27 mouse cellular contexts compared by ENCODE assay signal in the genomic region with DNA sequence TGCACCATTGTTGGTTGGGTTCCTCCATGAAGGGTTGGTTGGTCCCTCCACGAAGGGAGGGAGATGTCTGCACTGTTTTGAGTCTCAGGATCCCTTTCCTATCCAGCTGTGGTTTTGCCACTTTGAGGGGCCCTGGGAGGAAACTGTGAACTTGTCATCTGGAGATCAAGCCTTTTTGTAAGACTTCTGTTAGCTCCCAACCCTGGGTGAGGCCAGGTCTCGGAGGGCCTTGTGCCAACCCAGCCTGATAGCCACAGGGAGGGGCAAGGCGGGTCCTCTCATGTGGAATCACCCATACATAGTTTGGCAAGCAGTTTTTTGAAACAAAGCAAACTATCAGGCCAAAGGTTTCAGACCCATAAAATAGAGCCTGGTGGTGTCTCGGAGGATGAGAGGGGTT. TPM values are rescaled to one million over a fixed set of nuclear protein-coding genes. Genes with fewer than 3 reads are reported as not detected.
A peak's percentile ranks its signal among the peaks of the same experiment; 100 is the strongest.
DNase-seq lines count a peak whose midpoint lies in the region; ATAC-seq and TF ChIP-seq lines count a peak whose summit lies in the region.
"Had no signal": no experiment of that assay in that cellular context is flagged by ENCODE, and none has a peak within 500 bp of the region (broad histone marks: within the 10 kb centered on the region; RNA-seq: fewer than 3 reads in every experiment).

No protein-coding gene starts in this region.

- TF ChIP-seq CTCF in kidney, adult 2 months (conservative IDR thresholded peaks at IDR 0.05; ENCODE audit: insufficient read depth, insufficient read length, low read depth, low read length): no peak

- H3ac ChIP-seq in myocyte (ENCODE audit: control insufficient read depth, insufficient read length): no peak overlapping the region

- no peaks in the 10 kb centered on the region for H3K36me3 ChIP-seq in myocyte (ENCODE audit: control insufficient read depth, insufficient read depth)
- H3K36me3 ChIP-seq in kidney, adult 2 months (ENCODE audit: control insufficient read depth, insufficient read depth, low read length): no peaks in the 10 kb centered on the region
- H3K36me3 ChIP-seq: embryonic facial prominence, embryonic 10.5 days; embryonic facial prominence, embryonic 13.5 days; heart, embryonic 12.5 days; heart, embryonic 15.5 days; hindbrain, embryonic 10.5 days; hindbrain, embryonic 13.5 days; intestine, embryonic 15.5 days had no signal

- peak overlapping the region; percentile 53 for H3K4me2 ChIP-seq in myocyte (ENCODE audit: low read depth)
- H3K4me2 ChIP-seq: embryonic facial prominence, embryonic 13.5 days; heart, embryonic 12.5 days; heart, embryonic 15.5 days; hindbrain, embryonic 13.5 days; intestine, embryonic 15.5 days had no signal

- no peaks in the 10 kb centered on the region for H3K79me2 ChIP-seq in myocyte (ENCODE audit: control insufficient read depth, insufficient read depth)

- TF ChIP-seq POLR2A in myocyte (IDR thresholded peaks at IDR 0.05; ENCODE audit: insufficient read length, low read depth): no peak
- no peak for TF ChIP-seq POLR2A in kidney, adult 2 months (IDR thresholded peaks at IDR 0.05; ENCODE audit: low read depth, low read length)

- H3K4me3 ChIP-seq in myocyte: no peak overlapping the region
- H3K4me3 ChIP-seq in kidney, adult 2 months (ENCODE audit: insufficient read depth, low read depth, low read length): no peak overlapping the region
- H3K4me3 ChIP-seq: embryonic facial prominence, embryonic 10.5 days; embryonic facial prominence, embryonic 13.5 days; gastrocnemius, adult 2 months; heart, embryonic 12.5 days; heart, embryonic 15.5 days; hindbrain, embryonic 10.5 days; hindbrain, embryonic 13.5 days; intestine, embryonic 15.5 days had no signal

- H3K4me1 ChIP-seq in kidney, adult 2 months (ENCODE audit: control insufficient read depth, insufficient read depth, low read length): no peaks in the 10 kb centered on the region
- H3K4me1 ChIP-seq: heart, embryonic 15.5 days; hindbrain, embryonic 13.5 days; intestine, embryonic 15.5 days had no signal

- no peak overlapping the region for H3K27ac ChIP-seq in kidney, adult 2 months (ENCODE audit: insufficient read depth, low read depth, low read length)
- H3K27ac ChIP-seq: embryonic facial prominence, embryonic 10.5 days; embryonic facial prominence, embryonic 13.5 days; gastrocnemius, adult 2 months; heart, embryonic 15.5 days; hindbrain, embryonic 10.5 days; hindbrain, embryonic 13.5 days; intestine, embryonic 15.5 days had no signal

- peak; percentile 64 for DNase-seq in 3134 (ENCODE audit: extremely low read depth, insufficient read length, low spot score)
- no peak for DNase-seq in thymus, postnatal 25 days
- no peak for DNase-seq in kidney, adult 2 months
- no peak for DNase-seq in gastrocnemius, postnatal 4 days (ENCODE audit: low spot score in 2 of 2)
- DNase-seq: adrenal gland, adult 8-10 months; adrenal gland, postnatal 25 days; cerebellum, adult 11-12 months; cerebellum, adult 8-10 months; cerebellum, postnatal 10 days; forebrain, postnatal 0 days; gastrocnemius, adult 2 months; gastrocnemius, postnatal 14 days; heart, adult 18-20 months; heart, postnatal 10 days; heart, postnatal 36 days had no signal

- 0 out of 2 replicates have a peak, but pooled peaks have one; percentile 33 for ATAC-seq in common myeloid progenitor, adult 5-6 weeks (replicated peaks; ENCODE audit: low read depth, poor library complexity, severe bottlenecking)
- ATAC-seq: activated CD4-positive, CD25-positive, alpha-beta regulatory T cell, adult 4 months; forebrain, embryonic 14.5 days; forebrain, postnatal 0 days; hindbrain, embryonic 16.5 days; intestine, embryonic 15.5 days had no signal

- WGBS in kidney, adult 2 months: 92% methylated on average over 4 of the region's 4 CpGs

- H3K27me3 ChIP-seq in myocyte (ENCODE audit: control insufficient read depth, insufficient read depth, insufficient read length): no peaks in the 10 kb centered on the region
- no peaks in the 10 kb centered on the region for H3K27me3 ChIP-seq in kidney, adult 2 months (replicated peaks; ENCODE audit: control insufficient read depth, insufficient read depth, low read length)
- H3K27me3 ChIP-seq: embryonic facial prominence, embryonic 13.5 days; heart, embryonic 12.5 days; heart, embryonic 15.5 days; hindbrain, embryonic 13.5 days; intestine, embryonic 15.5 days had no signal

TF ChIP-seq in myocyte, 11 proteins besides CTCF, POLR2A, EP300 and RAD21:
- TF ChIP-seq POLR2AphosphoS2 (IDR thresholded peaks at IDR 0.05; ENCODE audit: insufficient read length, low read depth) (no peak), TCF3 (IDR thresholded peaks at IDR 0.05; ENCODE audit: insufficient read length, low read depth) (no peak), MYOG (IDR thresholded peaks at IDR 0.05; ENCODE audit: control insufficient read depth in 1 of 3, insufficient read depth in 1 of 3, insufficient read length in 2 of 3, low read depth in 2 of 3) (no peak), USF1 (IDR thresholded peaks at IDR 0.05; ENCODE audit: low read depth) (no peak), REST (IDR thresholded peaks at IDR 0.05; ENCODE audit: insufficient read depth, insufficient read length) (no peak), E2F4 (IDR thresholded peaks at IDR 0.05; ENCODE audit: insufficient read depth) (no peak), SRF (IDR thresholded peaks at IDR 0.05; ENCODE audit: control insufficient read depth, insufficient read length, low read depth) (no peak)
TF ChIP-seq in myocyte: peak in this region for 0.

RNA-seq across cellular contexts. Expression of a gene that starts 24.6 kb away (rescaled TPM):
- total RNA-seq in common myeloid progenitor, adult 5-6 weeks (2017): 15.9 and 18.0 TPM in 2 replicates
- polyA plus RNA-seq in myocyte (2012; fragmentation: generic; extraction: Trizol): 36.6 TPM
- 137 and 139 TPM in 2 replicates for polyA plus RNA-seq in kidney, adult 2 months (2012; rRNA removed)
- total RNA-seq in gastrocnemius, postnatal 4 days (2021): 10 to 100 TPM; 82.7 to 84.8 TPM

RNA-seq across cellular contexts. Expression of a gene that starts 49.4 kb away (rescaled TPM):
- 42.8 and 51.7 TPM in 2 replicates for total RNA-seq in common myeloid progenitor, adult 5-6 weeks (2017)
- polyA plus RNA-seq in myocyte (2012; fragmentation: generic; extraction: Trizol): 15.4 TPM
- 19.0 and 19.8 TPM in 2 replicates for polyA plus RNA-seq in kidney, adult 2 months (2012; rRNA removed)
- total RNA-seq in gastrocnemius, postnatal 4 days (2021): 10 to 100 TPM; 18.4 TPM
